Mouse (Mus musculus) megakaryocyte, embryonic 14.5 days (primary cell): ENCODE measurements around the gene Rundc3a.

ENCODE experiments used
- FLI1 ChIP-seq: IDR thresholded peaks from 2 replicates; pipeline ENCODE4 v1.6.1; 2012; ENCODE audit warnings: low read length, inconsistent platforms, mixed read lengths
- GATA1 ChIP-seq: IDR thresholded peaks from 3 replicates; pipeline ENCODE4 v1.6.1; 2012; ENCODE audit warnings: mixed read lengths, low read length, inconsistent platforms, borderline replicate concordance

DNA sequence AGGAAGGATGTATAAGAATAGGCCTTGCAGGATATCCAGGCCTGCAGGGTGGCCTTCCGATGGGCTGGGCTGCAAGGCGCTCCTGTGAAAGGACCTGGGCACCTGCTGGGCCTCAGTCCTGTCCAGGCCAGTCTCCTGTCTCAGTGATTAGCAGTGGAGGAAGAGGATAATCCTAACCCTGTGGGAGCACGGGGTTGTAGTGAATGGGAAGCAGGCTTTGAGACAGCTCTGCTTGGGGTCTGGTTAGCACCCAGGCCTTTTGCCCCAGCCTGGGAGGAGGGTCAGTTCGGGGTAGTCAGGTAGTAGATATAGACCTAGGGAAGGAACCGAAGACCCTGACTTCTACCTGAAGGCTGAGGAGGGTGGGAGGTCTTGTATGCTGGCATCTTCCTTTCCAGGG is 45.5 kb upstream of the Rundc3a start:
- TF ChIP-seq GATA1 (no peak), FLI1 (no peak)
